Mouse (Mus musculus) spleen, adult 2 months (tissue): Measurements from ENCODE around the gene Trim2.

Source experiments
- CTCF ChIP-seq: fragments of 200-500 bp; IDR thresholded peaks from 2 replicates; pipeline ENCODE4 v1.5.1; 2011; ENCODE audit warnings: mild to moderate bottlenecking, inconsistent platforms; ENCODE audit not compliant: insufficient read depth, insufficient read length, insufficient replicate concordance; ENCODE audit errors: extremely low read depth
- POLR2A ChIP-seq: fragments of 200-500 bp; IDR thresholded peaks from 2 replicates; pipeline ENCODE4 v1.6.1; 2011; ENCODE audit warnings: low read depth, low read length, inconsistent platforms

- TF ChIP-seq POLR2A (peak; percentile 13; the same call in 1 of the 2 replicates), CTCF (no peak)
Observed at GRCm38 (mm10) chr3:84337585-84337984, 30.9 kb upstream of the Trim2 start.
